Mouse (Mus musculus): ENCODE results near the gene Cradd.

Cradd gene

DNA sequence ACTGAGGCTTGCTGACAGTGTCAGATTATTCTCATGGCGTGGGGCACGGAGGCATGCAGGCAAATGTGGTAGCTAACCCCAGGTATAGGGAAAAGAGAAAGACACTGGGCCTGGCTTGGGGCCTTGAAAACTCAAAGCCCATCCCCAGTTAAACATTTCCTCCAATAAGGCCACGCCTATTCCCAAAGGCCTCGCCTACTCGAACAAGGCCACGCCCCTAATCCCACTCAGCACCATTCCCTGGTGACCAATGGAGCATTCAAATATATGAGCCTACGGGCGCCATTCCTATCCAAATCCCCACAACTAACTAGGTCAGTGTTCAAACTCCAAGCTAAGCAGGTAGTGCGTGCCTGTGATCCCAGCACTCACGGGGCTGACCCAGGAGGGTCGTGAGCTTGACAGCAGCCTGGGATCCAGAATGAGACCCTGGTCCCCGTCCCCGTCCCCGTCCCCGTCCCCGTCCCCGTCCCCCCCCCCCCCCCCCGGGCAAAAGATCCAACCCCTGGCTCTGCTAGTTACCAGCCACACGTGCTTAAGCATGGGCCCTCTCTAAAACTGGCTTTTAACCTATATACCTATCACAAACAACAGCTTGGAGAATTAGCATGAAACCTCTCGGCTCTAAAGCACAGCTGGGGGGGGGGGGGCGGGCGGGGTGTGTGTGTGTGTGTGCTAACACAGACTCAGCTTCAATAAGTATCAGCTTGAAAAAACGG, 78.8 kb downstream of the Cradd start:
- in situ Hi-C loops (cut with MboI, MseI), result no loop called here

DNA sequence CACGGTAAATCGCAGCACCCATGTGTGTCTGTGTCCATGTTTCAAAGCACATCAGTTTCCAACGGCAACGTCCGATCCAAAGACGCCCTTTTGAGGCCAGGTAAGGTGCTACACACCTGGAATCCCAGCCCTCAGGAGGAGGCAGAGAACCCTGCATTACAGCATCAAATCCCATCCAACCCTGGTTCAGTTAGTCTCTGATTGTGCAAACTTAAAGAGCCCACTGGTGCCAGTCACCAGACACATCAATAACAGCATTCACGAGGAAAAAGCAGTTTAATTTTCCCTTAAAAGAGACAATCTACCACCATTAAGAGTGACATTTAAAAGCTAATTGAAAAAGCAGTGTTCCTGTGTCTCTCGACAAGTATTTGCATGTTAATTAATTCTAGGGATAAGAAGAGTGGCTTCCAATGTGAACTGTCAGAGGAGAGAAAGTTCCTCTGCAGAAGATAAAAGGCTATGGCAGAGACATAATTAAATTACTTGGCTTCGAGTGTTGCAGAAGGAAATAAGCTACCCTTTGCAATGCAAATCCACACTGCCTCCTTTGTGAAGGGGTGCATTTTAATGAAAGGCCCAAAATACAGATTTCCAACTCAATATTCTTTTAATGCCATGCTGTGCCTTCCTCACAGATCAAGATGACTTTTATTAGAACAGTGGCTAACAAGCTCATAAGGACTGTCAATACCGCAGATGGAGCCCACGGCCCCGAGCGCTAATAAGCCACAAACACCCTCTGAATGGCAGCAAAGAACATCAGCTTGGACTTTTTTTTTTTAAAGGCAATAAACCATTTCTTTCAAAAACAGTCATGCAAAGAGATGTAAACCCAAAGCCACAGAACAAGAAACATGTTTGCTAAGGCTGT, 84.5 kb downstream of the Cradd start:
- in situ Hi-C loops (cut with MboI, MseI), result no loop called here

DNA sequence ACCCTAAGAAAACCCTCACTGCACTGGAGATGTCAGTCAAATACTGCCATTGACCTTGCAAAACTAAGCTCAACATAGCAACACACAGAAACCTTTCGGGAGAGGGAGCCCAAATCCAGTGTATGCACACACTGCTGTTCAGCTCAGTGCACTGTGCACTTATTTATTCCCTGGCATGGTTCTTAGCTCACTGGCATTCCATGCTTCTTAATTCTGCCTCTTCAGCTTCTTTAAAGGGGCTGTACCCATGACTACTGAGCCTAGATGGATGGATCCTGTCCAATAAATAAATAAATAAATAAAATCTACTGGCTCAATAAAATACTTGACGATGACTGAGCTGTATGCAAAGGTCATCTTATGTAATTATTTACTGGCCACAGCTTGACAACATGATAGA, 85.3 kb downstream of the Cradd start:
- in situ Hi-C loops (cut with MboI, MseI), result no loop called here

DNA sequence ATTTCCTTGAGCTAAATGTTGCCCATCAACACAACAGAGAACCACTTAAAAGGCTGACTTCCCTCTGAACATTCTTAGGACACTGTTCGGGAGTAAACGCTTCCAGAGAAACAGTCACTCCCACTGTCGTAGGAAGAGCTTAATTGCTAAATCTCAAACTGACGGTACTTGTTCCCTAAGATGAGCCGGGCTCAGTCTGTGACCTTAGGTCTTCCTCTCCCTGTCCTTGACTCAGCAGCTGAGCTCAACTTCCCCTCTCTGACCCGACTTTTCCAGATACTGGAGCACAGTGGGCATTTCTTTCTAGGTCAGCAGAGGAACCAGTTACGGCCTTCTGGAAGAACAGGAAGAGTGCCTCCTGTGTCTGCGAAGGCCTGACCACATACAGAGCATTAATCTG, 87.7 kb downstream of the Cradd start:
- in situ Hi-C loops (cut with MboI, MseI), result no loop called here

DNA sequence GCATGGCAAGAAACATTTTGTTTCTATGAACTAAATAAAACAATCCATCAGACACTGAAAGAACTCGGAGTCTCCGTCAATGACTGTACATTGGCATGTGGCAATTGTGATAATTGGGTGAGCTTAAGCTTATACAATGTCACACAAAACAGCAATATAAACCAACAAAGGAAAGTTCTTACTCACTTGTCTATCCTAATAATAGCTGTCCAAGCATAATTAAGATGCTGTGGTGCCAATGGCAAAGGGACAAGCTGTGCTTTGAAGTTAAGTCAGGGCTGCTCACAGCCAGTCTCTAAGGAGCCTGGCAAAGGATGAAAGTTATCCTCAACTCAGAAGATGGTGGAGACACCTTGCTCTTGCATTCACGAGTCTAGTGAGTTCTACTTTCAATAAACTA, 89.3 kb downstream of the Cradd start:
- in situ Hi-C loops (cut with MboI, MseI), result no loop called here

DNA sequence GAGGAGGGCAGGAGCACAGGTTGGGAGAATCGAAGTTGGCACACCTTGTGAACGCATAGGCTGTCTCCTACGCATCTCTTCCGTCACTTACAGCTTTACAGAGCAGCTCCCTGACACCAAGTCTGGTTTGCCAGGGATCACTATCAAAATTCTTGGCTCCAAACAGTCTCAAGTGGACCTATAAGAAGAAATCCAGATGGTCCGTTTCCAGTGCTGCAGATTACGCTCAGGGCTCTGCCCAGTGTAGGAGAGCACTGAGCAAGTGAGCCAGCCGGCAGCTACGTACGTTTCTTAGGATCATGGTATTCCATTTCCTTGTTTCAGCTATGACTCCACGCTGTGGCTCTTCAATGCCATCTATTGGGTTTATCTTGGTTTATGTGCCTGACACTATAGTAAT, 90.9 kb downstream of the Cradd start:
- in situ Hi-C loops (cut with MboI, MseI), result no loop called here

DNA sequence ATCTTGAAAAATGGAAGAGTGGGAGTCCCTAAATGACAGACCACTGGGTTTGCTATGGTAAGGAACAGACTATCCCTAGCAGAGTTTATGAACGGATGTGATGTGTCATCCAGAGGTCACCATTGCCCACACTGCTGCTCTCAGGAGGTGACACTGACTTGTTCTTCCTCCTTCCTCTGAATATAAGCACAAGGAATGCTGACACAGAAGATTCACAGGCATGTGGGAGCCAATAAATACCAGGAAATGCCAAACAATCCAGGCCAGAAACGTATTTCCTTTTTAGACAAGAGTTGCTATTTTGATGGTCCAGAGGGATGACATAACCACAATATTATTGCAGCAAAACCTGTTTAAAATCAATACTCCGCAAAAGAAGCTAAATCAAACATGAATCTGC, 91.4 kb downstream of the Cradd start:
- in situ Hi-C loops (cut with MboI, MseI), result no loop called here

DNA sequence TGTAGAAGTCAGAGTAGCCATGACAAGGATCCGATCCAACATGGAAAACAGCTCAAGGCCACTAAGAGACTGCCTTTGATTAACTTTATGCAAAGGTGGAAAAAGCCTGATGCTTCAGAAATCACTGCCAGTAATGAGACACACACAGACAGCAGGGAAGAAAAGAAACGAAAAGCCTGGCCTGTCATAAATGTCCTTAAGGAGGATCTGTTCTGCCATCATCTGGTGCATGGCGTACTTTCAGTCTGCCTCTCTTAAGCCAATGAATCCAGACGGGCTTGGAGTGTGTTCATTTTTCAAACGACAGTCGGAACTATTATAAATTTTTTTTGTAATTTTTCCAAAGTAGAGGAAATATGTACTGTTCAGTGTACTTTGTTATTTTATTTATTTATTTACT, 95.7 kb downstream of the Cradd start:
- in situ Hi-C loops (cut with MboI, MseI), result no loop called here

DNA sequence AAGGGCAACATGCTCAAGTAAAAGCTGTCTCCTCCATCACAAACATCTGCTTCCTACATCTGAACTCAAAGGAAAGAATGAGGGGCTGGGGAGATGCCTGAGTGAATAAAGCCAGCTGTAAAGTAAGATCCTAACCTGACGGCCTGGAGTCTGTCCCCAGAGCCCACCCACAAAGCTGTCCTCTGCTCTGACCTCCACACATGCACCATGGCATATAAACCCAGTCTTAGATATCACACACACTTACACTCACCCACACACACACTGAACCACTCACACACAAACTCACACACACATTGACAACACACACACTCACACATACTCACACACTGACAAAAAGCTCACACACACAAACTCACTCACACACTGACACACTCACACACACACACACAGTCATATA, 96.3 kb downstream of the Cradd start:
- in situ Hi-C loops (cut with MboI, MseI), result no loop called here

DNA sequence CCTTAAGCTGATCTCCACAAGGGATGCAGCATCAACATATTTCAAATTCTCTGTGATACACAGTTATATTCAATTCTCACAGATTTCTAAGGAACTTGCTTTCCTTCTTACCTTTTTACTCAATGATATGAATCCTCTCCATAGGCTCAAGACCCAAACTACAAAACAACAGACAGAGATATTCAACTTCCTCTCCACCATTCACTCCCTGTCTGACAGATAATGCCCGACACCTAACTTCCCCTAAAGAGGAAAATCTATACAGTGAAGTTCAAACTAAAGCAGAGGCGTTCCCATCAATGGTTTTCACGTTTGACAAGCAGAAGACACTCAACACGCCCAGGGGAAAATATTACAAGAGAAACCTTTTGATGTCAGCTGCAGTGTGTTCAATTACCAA, 97.2 kb downstream of the Cradd start:
- in situ Hi-C loops (cut with MboI, MseI), result no loop called here

DNA sequence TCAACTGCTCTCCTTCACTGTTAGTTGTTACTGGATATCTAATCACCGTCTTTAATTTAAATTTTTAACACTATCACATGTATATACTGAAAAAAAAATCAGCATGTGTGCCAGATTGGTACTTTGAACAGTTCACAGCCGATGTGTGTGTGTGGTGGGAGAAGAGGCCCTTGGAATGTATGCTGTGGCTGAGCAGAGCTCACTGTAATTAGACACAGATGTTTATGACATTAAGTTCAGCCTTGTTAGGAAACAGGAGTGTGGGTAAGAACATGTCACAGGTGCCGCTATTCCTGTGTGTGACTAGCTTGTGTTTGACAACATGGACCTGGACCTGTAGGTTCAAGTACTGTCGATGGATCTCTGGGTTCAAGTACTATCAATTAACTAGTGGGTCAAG, 98.9 kb downstream of the Cradd start:
- in situ Hi-C loops (cut with MboI, MseI), result no loop called here

DNA sequence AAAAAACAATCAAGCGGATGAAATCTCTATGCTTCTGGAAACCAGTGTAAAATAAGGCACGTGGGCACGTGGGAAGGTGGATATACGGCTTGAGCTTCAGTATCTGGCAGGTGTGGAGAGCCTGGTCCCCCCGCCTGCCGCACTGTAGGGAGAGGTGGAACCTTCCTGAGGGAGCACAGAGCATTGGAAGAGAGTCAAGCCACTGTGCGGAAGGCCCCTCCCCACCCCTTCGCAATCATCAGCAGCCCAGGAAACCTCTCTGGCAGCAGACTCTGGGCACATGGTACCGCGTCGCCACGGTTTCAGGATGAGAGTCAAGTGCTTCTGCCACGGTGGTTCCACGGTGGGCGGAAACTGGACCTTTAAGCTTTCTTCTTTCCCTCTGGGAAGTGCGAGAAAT, 100.7 kb downstream of the Cradd start:
- in situ Hi-C loops (cut with MboI, MseI), result no loop called here

DNA sequence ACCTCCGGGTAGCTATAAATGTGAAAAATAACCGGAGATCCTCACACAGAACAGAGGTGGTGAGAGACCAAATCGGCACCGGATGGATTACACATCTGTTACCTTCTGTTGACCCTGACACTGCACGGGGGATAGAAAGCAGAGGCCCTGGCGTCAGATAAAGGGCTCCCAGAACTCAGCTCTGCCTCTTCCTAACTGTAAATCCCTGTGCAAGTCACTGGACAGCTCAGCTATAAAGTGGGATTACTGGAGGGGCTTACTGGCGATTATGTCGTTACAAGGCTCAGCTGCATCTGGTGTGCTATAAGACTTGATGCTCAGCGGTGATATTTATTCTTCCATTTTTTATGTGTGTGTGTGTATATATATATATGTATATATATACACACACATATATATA, 102.0 kb downstream of the Cradd start:
- in situ Hi-C loops (cut with MboI, MseI), result no loop called here

DNA sequence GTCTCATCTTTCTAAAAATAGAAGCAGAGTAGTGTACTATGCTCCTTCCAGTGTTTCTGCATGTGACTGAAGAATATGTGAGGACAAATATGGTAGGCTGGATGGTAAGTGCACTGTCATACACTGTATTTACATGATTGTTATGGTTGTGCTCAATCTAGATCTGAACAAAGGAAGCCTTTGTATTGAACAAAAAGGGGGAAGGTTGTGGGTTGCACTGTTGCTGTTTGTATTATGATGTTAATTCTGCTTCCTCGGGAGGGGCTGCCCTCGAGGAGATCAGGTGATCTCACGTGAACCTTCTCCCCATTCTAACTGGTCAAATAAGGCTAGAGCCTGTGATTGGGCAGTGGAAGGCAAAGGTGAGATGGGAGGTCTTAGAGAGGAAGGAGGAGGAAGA, 103.4 kb downstream of the Cradd start:
- in situ Hi-C loops (cut with MboI, MseI), result no loop called here

DNA sequence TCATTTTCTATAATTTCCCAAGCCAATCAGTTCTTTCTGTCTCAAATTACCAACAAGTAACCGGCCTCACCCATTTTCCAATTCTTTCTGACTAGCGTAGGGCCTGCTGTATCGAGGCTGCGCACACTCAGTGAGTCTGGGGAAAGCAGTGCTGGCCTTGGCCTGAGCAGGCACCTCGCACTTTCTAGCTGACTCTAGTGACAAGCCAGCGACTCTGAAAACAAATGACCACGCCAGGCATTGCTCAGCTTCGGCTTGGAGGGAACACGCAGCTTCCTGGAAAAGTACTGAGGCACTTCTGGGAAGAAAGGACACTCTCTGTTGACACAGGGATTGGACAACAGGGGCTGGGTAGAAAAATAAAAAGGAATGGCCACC, 105.3 kb downstream of the Cradd start:
- in situ Hi-C loops (cut with MboI, MseI), result no loop called here

DNA sequence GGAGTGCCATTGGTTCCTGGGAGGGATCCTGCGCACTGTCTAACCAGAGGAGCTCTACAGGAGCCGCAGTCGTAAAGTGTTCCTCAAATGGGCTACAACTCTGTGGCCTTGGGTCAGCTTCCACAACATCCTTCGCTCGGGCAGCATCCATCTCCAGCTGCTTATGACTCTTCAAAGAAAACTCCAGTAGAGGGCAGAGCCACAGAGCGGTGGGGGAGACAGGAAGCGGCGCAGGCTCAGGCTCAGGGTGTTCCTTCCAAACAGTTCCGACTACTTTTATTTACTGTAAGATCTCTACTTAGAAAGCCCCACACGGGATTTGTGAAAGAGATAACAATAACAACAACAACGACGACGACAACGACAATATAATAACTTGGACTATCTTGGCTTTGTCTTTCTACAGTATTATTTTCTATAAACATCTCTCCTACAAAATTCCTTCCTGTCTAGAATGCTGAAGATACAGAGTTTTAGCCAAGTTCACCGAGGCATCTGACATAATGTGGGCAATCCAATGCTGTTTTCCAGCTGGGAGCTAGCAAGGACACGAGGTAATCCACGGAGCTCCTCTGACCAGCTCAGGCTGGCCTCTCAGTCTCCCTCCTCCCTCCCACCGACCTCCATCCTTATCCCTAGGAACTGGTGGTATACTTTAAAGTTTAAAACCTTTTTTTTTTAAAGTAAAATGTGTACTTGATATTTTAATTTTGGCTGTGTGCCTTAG, 105.8 kb downstream of the Cradd start:
- in situ Hi-C loops (cut with MboI, MseI), result no loop called here

DNA sequence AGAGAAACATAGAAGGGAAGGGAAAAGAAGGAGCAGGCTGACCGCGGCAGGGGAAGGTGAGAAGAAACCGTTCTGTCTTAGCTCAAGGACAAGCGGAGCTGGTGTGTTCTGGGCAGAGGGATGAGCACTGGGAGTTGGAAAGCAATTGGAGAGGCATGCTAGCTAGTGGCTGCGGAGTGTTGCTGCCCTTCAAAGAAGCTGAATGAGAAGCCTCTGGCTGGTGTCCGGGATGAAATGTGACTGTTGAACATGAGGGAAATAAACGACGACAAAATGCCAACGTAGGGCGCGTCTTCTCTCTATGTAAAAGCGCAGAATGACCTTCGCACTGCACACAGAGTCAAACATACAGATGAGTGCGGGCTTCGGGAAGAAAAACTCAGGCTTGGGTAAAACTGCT, 108.6 kb downstream of the Cradd start:
- in situ Hi-C loops (cut with MboI, MseI), result no loop called here

DNA sequence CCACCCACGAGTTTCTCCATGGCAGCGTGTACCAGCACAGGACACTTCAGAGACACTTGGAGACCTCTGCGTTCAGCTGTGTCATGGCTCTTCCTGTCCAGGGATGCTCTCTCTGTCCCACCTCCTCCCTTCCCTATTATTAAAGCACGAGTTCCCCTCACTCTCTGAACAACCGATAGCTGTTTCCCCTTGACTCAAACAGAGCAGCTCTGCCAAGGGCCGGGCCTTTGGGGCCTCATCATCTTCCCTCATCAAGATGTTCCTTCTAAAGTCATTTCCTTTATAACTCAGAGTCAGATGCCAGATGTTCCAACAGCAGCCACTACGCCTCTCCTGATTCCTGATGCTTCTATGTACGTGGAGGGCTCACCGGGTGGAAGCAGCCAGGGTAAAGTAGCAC, 110.1 kb downstream of the Cradd start:
- in situ Hi-C loops (cut with MboI, MseI), result no loop called here

DNA sequence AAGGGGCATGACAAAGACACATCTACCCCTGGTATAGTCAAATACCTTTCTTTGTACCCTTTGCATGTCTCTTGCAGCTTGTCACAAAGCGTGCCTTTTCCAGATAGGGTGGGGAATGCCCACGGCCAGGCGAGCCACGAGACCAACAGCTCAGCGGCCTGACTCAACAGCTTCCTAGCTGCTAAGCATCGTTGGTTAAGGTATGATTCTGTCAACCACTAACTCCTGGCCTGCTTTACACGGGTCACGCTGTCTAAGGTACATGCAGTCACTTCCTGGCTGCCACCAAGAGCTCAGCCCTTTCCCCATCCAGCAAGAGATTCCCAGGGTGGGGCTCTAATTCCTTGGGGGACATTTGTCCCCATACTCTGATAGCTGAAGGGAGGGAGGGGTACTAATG, 110.6 kb downstream of the Cradd start:
- in situ Hi-C loops (cut with MboI, MseI), result no loop called here

DNA sequence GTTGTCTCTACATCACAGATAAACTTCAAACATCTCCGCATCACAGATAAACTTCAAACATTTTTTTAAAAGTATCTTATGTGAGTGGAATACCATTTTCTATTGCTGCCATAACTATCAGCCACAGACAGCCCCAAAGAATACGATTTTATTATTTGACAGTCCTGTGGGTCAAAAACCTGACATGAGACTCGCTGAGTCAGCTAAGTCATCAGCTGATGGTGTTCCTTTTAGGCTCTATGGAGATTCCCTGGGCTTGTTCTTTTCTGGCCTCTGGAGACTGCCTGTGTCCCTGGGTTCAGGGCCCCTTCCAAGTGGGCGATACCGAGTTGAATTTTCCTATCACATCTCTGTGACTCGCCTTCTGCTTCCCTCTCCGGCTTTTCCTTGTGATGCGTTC, 112.3 kb downstream of the Cradd start:
- in situ Hi-C loops (cut with MboI, MseI), result no loop called here

DNA sequence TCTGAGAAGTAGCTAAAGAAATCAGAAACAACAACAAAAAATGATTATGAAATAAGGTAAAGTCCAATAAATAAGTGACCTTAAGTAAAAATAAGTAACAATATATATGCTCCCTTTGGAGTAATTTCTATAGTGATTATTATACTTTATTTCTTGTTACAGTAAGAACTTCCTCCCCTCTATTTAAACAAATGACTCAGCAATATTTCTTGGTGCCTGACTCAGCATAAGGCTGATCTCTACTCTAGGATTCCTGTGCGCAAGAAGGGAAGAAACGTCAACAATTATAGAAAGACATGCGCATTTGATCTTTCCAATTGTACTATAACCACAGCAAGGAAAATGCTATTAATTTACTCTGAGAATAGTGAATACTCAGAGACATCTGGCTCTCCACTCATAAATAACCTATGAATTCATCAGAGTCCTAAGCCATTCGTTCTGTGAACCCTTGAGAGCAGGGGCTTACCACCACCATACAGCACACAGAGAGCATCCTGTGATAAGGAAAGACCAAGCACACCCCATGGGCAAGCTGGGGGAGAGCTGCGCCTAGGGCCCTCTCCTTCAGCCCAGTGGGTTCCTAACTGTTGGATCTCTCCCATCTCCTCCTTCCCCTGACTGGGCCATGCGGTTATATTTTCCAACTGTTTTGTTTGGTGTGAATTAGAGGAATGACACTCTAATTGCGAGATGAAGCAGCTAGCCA, 113.1 kb downstream of the Cradd start:
- in situ Hi-C loops (cut with MboI, MseI), result no loop called here

DNA sequence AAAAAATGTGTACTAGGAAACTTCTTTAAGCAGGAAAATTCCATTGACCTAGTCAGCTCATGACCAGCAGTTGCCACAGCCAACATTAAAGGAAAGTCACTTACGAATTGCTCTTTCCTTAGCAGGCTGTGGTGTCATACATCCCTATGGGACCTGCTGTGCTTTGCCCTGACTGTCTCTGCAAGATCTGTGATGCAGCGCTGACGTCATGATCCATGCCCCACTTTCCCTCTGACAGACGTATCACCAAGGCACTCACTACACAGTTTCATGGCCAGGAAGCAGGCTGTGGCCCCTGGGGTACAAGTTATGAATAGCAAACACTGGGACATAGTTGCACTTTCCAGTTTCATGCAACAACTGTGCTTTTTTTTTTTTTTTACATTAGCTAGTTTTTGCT, 113.8 kb downstream of the Cradd start:
- in situ Hi-C loops (cut with MboI, MseI), result no loop called here
